Mouse (Mus musculus): ENCODE measurements around the gene Prickle2. TPM values are rescaled to one million over a fixed set of nuclear protein-coding genes. Genes with fewer than 3 reads are reported as not detected.

Prickle2 gene
- polyA plus RNA-seq, 1 experiment = not detected

DNA sequence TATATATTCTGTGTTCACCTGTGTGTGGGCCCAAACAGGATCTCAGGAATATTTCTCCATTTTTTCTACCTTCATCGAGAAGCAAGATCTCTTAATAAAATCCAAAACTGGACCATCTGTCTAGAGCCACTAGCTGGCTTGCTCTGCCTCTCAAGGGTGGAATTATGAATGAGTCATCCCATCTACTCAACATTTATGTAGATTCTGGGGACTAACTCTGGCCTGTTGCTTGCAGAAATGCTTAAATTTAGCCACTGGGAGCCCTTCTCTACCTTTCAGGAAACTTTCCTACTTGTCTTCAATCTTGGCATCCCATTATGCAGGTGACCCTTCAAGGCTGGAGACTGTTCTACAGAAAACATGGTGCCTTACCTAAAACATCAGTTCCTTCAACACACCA lies 194.0 kb downstream of the Prickle2 start:
- Histone ChIP-seq H3K9me3 (0 out of 2 replicates have a peak, but pooled peaks cover 9% of the 10 kb centered on the region), H3K27me3 (replicated peaks) (no peaks in the 10 kb centered on the region), H3K36me3 (replicated peaks; ENCODE audit: low read length) (no peaks in the 10 kb centered on the region), H3K4me3 (replicated peaks) (no peak overlapping the region), H3K4me1 (no peaks in the 10 kb centered on the region)
- no peak for TF ChIP-seq GATA1 (IDR thresholded peaks at IDR 0.05; ENCODE audit: borderline replicate concordance, low read length)
- no peak for TF ChIP-seq FLI1 (IDR thresholded peaks at IDR 0.05; ENCODE audit: low read length)

DNA sequence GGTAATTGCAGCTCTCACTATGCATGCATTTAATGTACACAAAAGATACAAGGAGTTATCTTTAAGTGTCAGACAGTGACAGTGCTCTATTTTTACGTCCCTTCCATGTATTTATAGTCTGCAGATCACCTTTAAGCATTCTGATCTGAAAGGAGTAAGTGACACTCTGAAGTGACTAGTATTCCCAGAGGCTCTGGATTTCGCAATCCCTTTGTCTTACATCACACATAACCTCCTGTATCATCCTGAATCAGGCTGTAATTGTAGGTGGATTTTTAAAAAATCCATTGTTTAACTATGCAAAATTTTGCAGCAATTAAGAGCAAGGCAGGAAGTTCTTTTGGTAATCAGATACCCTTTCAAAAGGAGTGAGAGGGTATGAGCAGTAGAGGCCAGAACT lies 196.2 kb downstream of the Prickle2 start:
- H3K4me3 ChIP-seq (replicated peaks) = no peak overlapping the region
- peaks cover 15% of the 10 kb centered on the region; the same call in 1 of the 2 replicates for H3K9me3 ChIP-seq
- H3K36me3 ChIP-seq (replicated peaks; ENCODE audit: low read length) = no peaks in the 10 kb centered on the region
- no peaks in the 10 kb centered on the region for H3K27me3 ChIP-seq (replicated peaks)
- TF ChIP-seq GATA1 (IDR thresholded peaks at IDR 0.05; ENCODE audit: borderline replicate concordance, low read length) (no peak), FLI1 (IDR thresholded peaks at IDR 0.05; ENCODE audit: low read length) (no peak)
- no peaks in the 10 kb centered on the region for H3K4me1 ChIP-seq

DNA sequence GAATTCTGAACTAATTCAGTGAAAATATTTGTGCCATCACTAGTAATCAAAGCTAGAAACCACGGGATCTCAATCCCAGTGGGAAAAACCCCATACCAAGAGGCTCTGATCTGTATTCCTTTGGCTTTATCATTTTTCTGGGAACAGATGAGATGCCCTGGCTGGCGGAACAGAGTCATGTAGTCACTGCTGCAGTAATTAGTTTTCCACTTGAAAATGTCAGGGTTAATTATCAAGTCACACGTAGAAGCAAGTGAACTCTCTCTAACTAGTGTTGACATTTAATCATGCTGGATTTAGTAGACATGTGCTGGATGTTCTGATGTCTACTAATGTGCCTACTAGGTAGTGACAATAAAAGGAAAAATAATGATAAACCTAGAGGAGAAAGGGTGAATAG lies 199.7 kb downstream of the Prickle2 start:
- peaks cover 6% of the 10 kb centered on the region; the same call in 1 of the 2 replicates for H3K9me3 ChIP-seq

DNA sequence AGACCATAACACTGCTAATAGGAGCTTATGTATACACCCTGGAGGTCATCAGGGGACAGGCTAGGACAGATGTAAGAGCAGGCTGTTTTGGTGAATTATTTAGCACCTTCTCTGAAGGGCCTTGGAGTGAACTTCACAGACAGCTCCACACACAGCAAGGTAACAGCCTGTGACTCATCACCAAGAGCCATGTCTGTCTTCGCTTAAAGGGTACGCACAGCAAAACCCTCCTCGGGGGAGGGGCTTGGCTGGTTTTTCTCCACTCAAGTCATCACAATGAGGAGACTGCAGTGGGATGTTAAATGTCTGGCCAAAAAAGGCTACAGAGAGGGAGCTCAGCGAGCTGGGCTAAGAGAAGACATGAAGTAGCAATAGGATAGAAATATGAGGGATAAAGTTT lies 206.5 kb downstream of the Prickle2 start:
- H3K4me3 ChIP-seq (replicated peaks) = no peak overlapping the region
- H3K27me3 ChIP-seq (replicated peaks) = no peaks in the 10 kb centered on the region
- no peaks in the 10 kb centered on the region for H3K36me3 ChIP-seq (replicated peaks; ENCODE audit: low read length)
- no peak for TF ChIP-seq FLI1 (IDR thresholded peaks at IDR 0.05; ENCODE audit: low read length)
- TF ChIP-seq GATA1 (IDR thresholded peaks at IDR 0.05; ENCODE audit: borderline replicate concordance, low read length) = no peak
- H3K9me3 ChIP-seq = 0 out of 2 replicates have a peak, but pooled peaks cover 3% of the 10 kb centered on the region
- no peaks in the 10 kb centered on the region for H3K4me1 ChIP-seq

More for the DNA sequence above, 199.7 kb downstream of the Prickle2 start:
- Histone ChIP-seq H3K27me3 (replicated peaks) (no peaks in the 10 kb centered on the region), H3K4me3 (replicated peaks) (no peak overlapping the region), H3K4me1 (no peaks in the 10 kb centered on the region), H3K36me3 (replicated peaks; ENCODE audit: low read length) (no peaks in the 10 kb centered on the region)
- TF ChIP-seq FLI1 (IDR thresholded peaks at IDR 0.05; ENCODE audit: low read length) (no peak), GATA1 (IDR thresholded peaks at IDR 0.05; ENCODE audit: borderline replicate concordance, low read length) (no peak)

DNA sequence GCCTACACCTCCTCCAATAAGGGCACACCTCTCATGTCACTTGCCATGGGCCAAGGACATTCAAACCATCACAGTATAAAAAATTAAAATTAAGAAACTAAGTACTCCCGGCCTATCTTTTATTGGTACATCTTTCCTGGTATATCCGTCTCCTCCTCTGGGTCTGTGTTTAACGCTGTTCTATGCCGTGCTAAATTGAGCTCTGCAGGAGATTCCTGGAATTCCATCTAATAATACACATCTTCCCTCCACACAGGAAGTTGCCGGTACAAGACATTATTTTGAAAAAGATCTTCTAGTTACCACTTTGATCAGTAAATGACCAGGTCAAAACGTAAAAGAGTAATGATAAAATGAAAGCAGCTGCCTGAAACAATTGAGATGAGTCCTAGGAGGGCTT lies 207.4 kb downstream of the Prickle2 start:
- Histone ChIP-seq H3K9me3 (0 out of 2 replicates have a peak, but pooled peaks cover 3% of the 10 kb centered on the region), H3K36me3 (replicated peaks; ENCODE audit: low read length) (no peaks in the 10 kb centered on the region), H3K4me3 (replicated peaks) (no peak overlapping the region), H3K27me3 (replicated peaks) (no peaks in the 10 kb centered on the region), H3K4me1 (no peaks in the 10 kb centered on the region)
- TF ChIP-seq FLI1 (IDR thresholded peaks at IDR 0.05; ENCODE audit: low read length) (no peak), GATA1 (IDR thresholded peaks at IDR 0.05; ENCODE audit: borderline replicate concordance, low read length) (no peak)

DNA sequence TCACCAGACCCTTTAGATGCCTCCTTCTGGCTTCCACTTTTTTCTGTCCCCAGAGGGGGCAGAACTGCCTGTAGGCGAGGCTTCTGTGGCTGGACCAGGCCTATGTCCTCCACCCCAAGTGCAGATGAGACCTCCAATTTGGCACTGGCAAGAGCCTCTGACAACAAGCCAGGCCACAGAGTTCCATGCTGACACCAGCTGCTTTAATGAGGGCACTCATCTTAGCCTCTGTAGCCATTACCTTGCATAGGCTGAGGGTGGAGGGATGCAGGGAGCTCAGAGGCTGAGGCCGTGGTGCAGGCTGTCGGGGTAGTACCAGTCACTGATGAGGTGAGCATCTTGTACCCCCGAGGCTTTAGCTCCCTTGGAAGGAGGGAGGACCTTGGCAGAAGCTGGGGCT lies 208.7 kb downstream of the Prickle2 start:
- Histone ChIP-seq H3K4me1 (no peaks in the 10 kb centered on the region), H3K4me3 (replicated peaks) (no peak overlapping the region), H3K9me3 (0 out of 2 replicates have a peak, but pooled peaks cover 3% of the 10 kb centered on the region), H3K27me3 (replicated peaks) (no peaks in the 10 kb centered on the region), H3K36me3 (replicated peaks; ENCODE audit: low read length) (no peaks in the 10 kb centered on the region)
- TF ChIP-seq FLI1 (IDR thresholded peaks at IDR 0.05; ENCODE audit: low read length) = no peak

DNA sequence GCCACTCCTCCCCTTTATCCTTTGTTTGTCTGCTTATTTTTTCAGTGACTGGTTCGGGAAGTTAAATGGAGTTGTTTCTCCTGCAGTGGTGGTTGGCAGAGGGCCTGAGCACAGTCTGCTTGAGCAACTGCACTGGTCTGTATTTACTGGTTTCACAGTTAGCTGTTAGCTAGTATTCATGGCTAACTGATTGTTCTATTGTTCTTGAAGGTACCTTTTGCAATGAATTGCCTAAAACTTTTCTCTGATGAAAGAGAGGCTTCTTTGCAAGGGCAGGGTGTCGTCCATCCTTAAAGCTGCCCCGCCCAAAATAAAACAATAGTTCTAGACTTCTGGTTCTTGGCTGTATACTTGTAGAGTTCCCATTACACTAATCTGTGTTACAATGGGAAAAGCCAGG lies 210.5 kb downstream of the Prickle2 start:
- H3K36me3 ChIP-seq (replicated peaks; ENCODE audit: low read length) = no peaks in the 10 kb centered on the region
- H3K4me1 ChIP-seq = no peaks in the 10 kb centered on the region
- no peak overlapping the region for H3K4me3 ChIP-seq (replicated peaks)
- H3K9me3 ChIP-seq = 0 out of 2 replicates have a peak, but pooled peaks cover 3% of the 10 kb centered on the region
- no peaks in the 10 kb centered on the region for H3K27me3 ChIP-seq (replicated peaks)
- TF ChIP-seq FLI1 (IDR thresholded peaks at IDR 0.05; ENCODE audit: low read length) = no peak
- TF ChIP-seq GATA1 (IDR thresholded peaks at IDR 0.05; ENCODE audit: borderline replicate concordance, low read length) = no peak

DNA sequence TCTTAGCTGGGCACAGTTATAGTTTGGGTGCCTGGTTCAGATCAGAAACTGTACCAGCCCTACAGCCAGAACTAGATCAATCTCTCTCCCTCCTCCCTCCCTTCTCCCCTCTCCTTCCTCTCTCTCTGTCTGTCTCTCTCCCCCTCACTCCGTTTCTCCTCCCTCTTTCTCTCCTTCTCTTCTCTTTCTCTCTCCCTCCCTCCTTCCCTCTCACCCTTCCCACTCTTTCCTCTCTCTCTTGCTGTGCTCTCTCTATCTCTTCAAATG lies 224.3 kb downstream of the Prickle2 start:
- no peaks in the 10 kb centered on the region for H3K36me3 ChIP-seq (replicated peaks; ENCODE audit: low read length)
- TF ChIP-seq FLI1 (IDR thresholded peaks at IDR 0.05; ENCODE audit: low read length) = no peak
- TF ChIP-seq GATA1 (IDR thresholded peaks at IDR 0.05; ENCODE audit: borderline replicate concordance, low read length) = no peak
- peaks cover 10% of the 10 kb centered on the region for H3K27me3 ChIP-seq (replicated peaks)
- H3K4me3 ChIP-seq (replicated peaks) = no peak overlapping the region
- H3K9me3 ChIP-seq = no peaks in the 10 kb centered on the region
- H3K4me1 ChIP-seq = peaks cover 5% of the 10 kb centered on the region; the same call in 1 of the 2 replicates

DNA sequence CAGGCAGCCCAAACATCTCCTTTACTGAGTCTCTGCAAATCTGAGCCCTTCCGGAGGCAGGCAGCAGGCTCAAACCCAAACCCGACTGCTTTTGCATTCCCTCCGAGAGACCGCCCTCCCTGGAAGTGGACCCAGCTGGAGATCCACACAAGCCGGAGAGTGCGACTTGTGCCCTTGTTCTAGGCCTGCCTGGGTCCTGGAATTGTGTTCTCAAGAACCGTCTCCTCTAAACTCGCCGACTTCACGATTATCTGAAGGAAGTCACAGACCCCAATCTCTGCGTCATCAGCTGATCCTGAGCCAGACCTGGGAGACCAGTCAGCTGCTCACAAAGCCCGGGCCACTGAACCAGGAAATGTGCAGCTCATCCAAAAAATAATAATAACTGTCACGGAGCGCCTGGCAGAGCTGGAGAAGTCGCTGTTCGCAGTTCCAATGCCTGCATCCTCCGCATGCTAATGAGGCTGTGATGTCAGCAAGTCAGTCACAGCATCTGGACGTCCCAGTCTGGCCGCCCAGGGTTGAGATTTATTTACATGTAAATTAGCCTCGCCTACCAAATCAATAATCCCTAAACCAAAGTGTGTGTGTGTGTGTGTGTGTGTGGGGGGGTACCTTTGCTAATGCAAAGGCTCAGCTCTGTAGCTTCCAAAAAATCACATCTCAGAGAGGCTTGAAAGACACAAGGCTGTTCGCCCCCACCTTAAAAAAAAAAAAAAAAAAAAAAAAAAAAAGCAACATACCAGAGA lies 224.8 kb downstream of the Prickle2 start:
- Histone ChIP-seq H3K27me3 (replicated peaks) (peaks cover 10% of the 10 kb centered on the region), H3K9me3 (no peaks in the 10 kb centered on the region), H3K4me1 (peaks cover 5% of the 10 kb centered on the region; the same call in 1 of the 2 replicates), H3K36me3 (replicated peaks; ENCODE audit: low read length) (no peaks in the 10 kb centered on the region), H3K4me3 (replicated peaks) (no peak overlapping the region)
- TF ChIP-seq GATA1 (IDR thresholded peaks at IDR 0.05; ENCODE audit: borderline replicate concordance, low read length) (no peak), FLI1 (IDR thresholded peaks at IDR 0.05; ENCODE audit: low read length) (no peak)

DNA sequence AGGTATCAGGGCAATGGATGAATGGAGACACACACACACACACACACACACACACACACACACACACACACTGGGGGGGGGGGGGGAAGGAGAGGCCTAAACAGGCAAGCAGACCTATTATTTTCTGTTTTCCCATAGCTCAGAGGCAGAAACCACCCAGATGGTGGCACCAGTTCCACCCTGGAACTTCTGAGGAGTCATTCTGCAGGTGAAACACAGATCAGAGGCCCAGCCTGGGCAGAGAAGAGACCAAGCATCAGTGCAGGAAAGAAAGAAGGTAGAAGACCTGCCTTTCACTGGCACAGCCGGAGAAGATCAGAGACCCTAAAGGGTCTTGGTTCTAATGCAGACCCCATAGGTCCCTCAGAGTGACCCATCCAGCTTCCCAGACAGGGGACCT lies 227.3 kb downstream of the Prickle2 start:
- H3K4me3 ChIP-seq (replicated peaks) = no peak overlapping the region
- H3K36me3 ChIP-seq (replicated peaks; ENCODE audit: low read length) = no peaks in the 10 kb centered on the region
- TF ChIP-seq FLI1 (IDR thresholded peaks at IDR 0.05; ENCODE audit: low read length) = no peak
- no peak for TF ChIP-seq GATA1 (IDR thresholded peaks at IDR 0.05; ENCODE audit: borderline replicate concordance, low read length)
- H3K27me3 ChIP-seq (replicated peaks) = peaks cover 10% of the 10 kb centered on the region
- H3K9me3 ChIP-seq = no peaks in the 10 kb centered on the region
- H3K4me1 ChIP-seq = peaks cover 5% of the 10 kb centered on the region; the same call in 1 of the 2 replicates
